Mouse (Mus musculus): ENCODE measurements around the gene Rnf149.

GRCm38 (mm10) chr1:39590193-39590592 is 13.0 kb upstream of the Rnf149 start:
- TF ChIP-seq POLR2A (IDR thresholded peaks at IDR 0.05; ENCODE audit: low read depth, low read length) (no peak), CTCF (IDR thresholded peaks at IDR 0.05; ENCODE audit: borderline replicate concordance, insufficient read depth, low read length) (no peak)

Data from embryonic fibroblast, embryonic 13.5 days (primary cell).